Mouse (Mus musculus): ENCODE results near the gene Cidec. TPM values are rescaled to one million over a fixed set of nuclear protein-coding genes. Genes with fewer than 3 reads are reported as not detected.

Cidec gene
- polyA plus RNA-seq, 1 experiment from 2014 or later = not detected

- no peak overlapping the region for H3K4me3 ChIP-seq
- no peak overlapping the region for H3K4me2 ChIP-seq (replicated peaks)
- no peak for ATAC-seq (ENCODE audit: low FRiP score, low read depth)
- no peaks in the 10 kb centered on the region for H3K27me3 ChIP-seq
- H3K9ac ChIP-seq (replicated peaks) = no peak overlapping the region
- no peaks in the 10 kb centered on the region for H3K9me3 ChIP-seq
- 85% methylated on average over 10 of the region's 10 CpGs for WGBS
- H3K27ac ChIP-seq (replicated peaks) = no peak overlapping the region
- H3K36me3 ChIP-seq = peaks cover 12% of the 10 kb centered on the region
- H3K4me1 ChIP-seq = peaks cover 13% of the 10 kb centered on the region
These were observed 39.1 kb downstream of the Cidec start for GRCm38 (mm10) chr6:113396270-113397030.

- H3K4me3 ChIP-seq = no peak overlapping the region
- H3K9ac ChIP-seq (replicated peaks) = no peak overlapping the region
- no peaks in the 10 kb centered on the region for H3K9me3 ChIP-seq
- 97% methylated on average over 6 of the region's 6 CpGs for WGBS
- H3K27me3 ChIP-seq = no peaks in the 10 kb centered on the region
- H3K4me1 ChIP-seq = peaks cover 15% of the 10 kb centered on the region
- peaks cover 8% of the 10 kb centered on the region for H3K36me3 ChIP-seq
- ATAC-seq (ENCODE audit: low FRiP score, low read depth) = no peak
- no peak overlapping the region for H3K27ac ChIP-seq (replicated peaks)
- H3K4me2 ChIP-seq (replicated peaks) = no peak overlapping the region
These were observed 40.1 kb downstream of the Cidec start for GRCm38 (mm10) chr6:113395501-113395900.

- H3K36me3 ChIP-seq = peaks cover 13% of the 10 kb centered on the region
- ATAC-seq (ENCODE audit: low FRiP score, low read depth) = no peak
- H3K4me3 ChIP-seq = no peak overlapping the region
These were observed 40.7 kb downstream of the Cidec start for GRCm38 (mm10) chr6:113394811-113395210.

GRCm38 (mm10) chr6:113393951-113394350 lies 41.6 kb downstream of the Cidec start:
- H3K27me3 ChIP-seq = no peaks in the 10 kb centered on the region
- WGBS = 88% methylated on average over 6 of the region's 6 CpGs
- no peak overlapping the region for H3K4me3 ChIP-seq
- no peak overlapping the region for H3K27ac ChIP-seq (replicated peaks)
- H3K36me3 ChIP-seq = peaks cover 22% of the 10 kb centered on the region
- H3K9me3 ChIP-seq = no peaks in the 10 kb centered on the region
- ATAC-seq (ENCODE audit: low FRiP score, low read depth) = no peak
- H3K9ac ChIP-seq (replicated peaks) = no peak overlapping the region
- no peak overlapping the region for H3K4me2 ChIP-seq (replicated peaks)
- peaks cover 15% of the 10 kb centered on the region for H3K4me1 ChIP-seq

More at GRCm38 (mm10) chr6:113394811-113395210, 40.7 kb downstream of the Cidec start:
- Histone ChIP-seq H3K27ac (replicated peaks) (no peak overlapping the region), H3K9ac (replicated peaks) (no peak overlapping the region), H3K4me2 (replicated peaks) (no peak overlapping the region), H3K4me1 (peaks cover 15% of the 10 kb centered on the region), H3K9me3 (no peaks in the 10 kb centered on the region), H3K27me3 (no peaks in the 10 kb centered on the region)
- WGBS = 94% methylated on average over 11 of the region's 11 CpGs

- peak; percentile 92 for ATAC-seq (ENCODE audit: low FRiP score, low read depth)
- H3K9me3 ChIP-seq = no peaks in the 10 kb centered on the region
- H3K36me3 ChIP-seq = peaks cover 36% of the 10 kb centered on the region
- H3K4me1 ChIP-seq = peaks cover 15% of the 10 kb centered on the region
- H3K27me3 ChIP-seq = no peaks in the 10 kb centered on the region
- peak overlapping the region; percentile 58 for H3K9ac ChIP-seq (replicated peaks)
- H3K4me2 ChIP-seq (replicated peaks) = peak overlapping the region; percentile 66
- peak overlapping the region; percentile 46 for H3K4me3 ChIP-seq
- H3K27ac ChIP-seq (replicated peaks) = peak overlapping the region; percentile 74
- under 1% methylated on average over 50 of the region's 51 CpGs for WGBS
These were observed 43.0 kb downstream of the Cidec start for GRCm38 (mm10) chr6:113392387-113393071.

- WGBS = 24% methylated on average over 10 of the region's 10 CpGs
These were observed 43.6 kb downstream of the Cidec start for GRCm38 (mm10) chr6:113392015-113392386.

GRCm38 (mm10) chr6:113390715-113391114 lies 44.8 kb downstream of the Cidec start:
- no peak for ATAC-seq (ENCODE audit: low FRiP score, low read depth)
- Histone ChIP-seq H3K27ac (replicated peaks) (no peak overlapping the region), H3K9ac (replicated peaks) (no peak overlapping the region), H3K4me2 (replicated peaks) (no peak overlapping the region), H3K36me3 (peaks cover 53% of the 10 kb centered on the region), H3K4me1 (peaks cover 15% of the 10 kb centered on the region), H3K4me3 (no peak overlapping the region), H3K27me3 (no peaks in the 10 kb centered on the region), H3K9me3 (no peaks in the 10 kb centered on the region)
- WGBS = 85% methylated on average over 3 of the region's 3 CpGs

More at GRCm38 (mm10) chr6:113392015-113392386, 43.6 kb downstream of the Cidec start:
- H3K9me3 ChIP-seq = no peaks in the 10 kb centered on the region
- H3K27me3 ChIP-seq = no peaks in the 10 kb centered on the region
- peak overlapping the region; percentile 74 for H3K27ac ChIP-seq (replicated peaks)
- peaks cover 41% of the 10 kb centered on the region for H3K36me3 ChIP-seq
- H3K4me3 ChIP-seq = peak overlapping the region; percentile 46
- peak overlapping the region; percentile 66 for H3K4me2 ChIP-seq (replicated peaks)
- peak; percentile 21; the same call in 1 of the 2 replicates for ATAC-seq (ENCODE audit: low FRiP score, low read depth)
- peaks cover 15% of the 10 kb centered on the region for H3K4me1 ChIP-seq
- peak overlapping the region; percentile 58 for H3K9ac ChIP-seq (replicated peaks)

- H3K9me3 ChIP-seq = no peaks in the 10 kb centered on the region
- peaks cover 62% of the 10 kb centered on the region for H3K36me3 ChIP-seq
- no peak within 1 kb of the TSS for H3K27ac ChIP-seq (replicated peaks)
- no peak within 1 kb of the TSS for H3K9ac ChIP-seq (replicated peaks)
- H3K4me1 ChIP-seq = peaks cover 15% of the 10 kb centered on the region
- H3K4me3 ChIP-seq = no peak within 1 kb of the TSS
- ATAC-seq (ENCODE audit: low FRiP score, low read depth) = no peak
- no peak within 1 kb of the TSS for H3K4me2 ChIP-seq (replicated peaks)
- WGBS = 78% methylated on average over 8 of the region's 8 CpGs
- H3K27me3 ChIP-seq = no peaks in the 10 kb centered on the region
These were observed 46.6 kb downstream of the Cidec start, which contains the start of gene Ttll3 for GRCm38 (mm10) chr6:113388960-113389359. Gene Ttll3, plus strand, starts transcription at chr6:113389260.

- Histone ChIP-seq H3K36me3 (peaks cover 88% of the 10 kb centered on the region), H3K27ac (replicated peaks) (no peak overlapping the region), H3K4me1 (no peaks in the 10 kb centered on the region; the same call in 1 of the 2 replicates), H3K9me3 (no peaks in the 10 kb centered on the region), H3K27me3 (no peaks in the 10 kb centered on the region), H3K9ac (replicated peaks) (no peak overlapping the region), H3K4me2 (replicated peaks) (no peak overlapping the region), H3K4me3 (no peak overlapping the region)
- WGBS = 91% methylated on average over 3 of the region's 3 CpGs
- no peak for ATAC-seq (ENCODE audit: low FRiP score, low read depth)
These were observed 49.5 kb downstream of the Cidec start for GRCm38 (mm10) chr6:113386025-113386424.

GRCm38 (mm10) chr6:113385160-113385714 lies 50.3 kb downstream of the Cidec start:
- 89% methylated on average over 11 of the region's 11 CpGs for whole genome bisulfite sequencing
- Histone ChIP-seq H3K4me3 (no peak overlapping the region), H3K9ac (replicated peaks) (no peak overlapping the region), H3K27me3 (no peaks in the 10 kb centered on the region), H3K4me2 (replicated peaks) (no peak overlapping the region), H3K27ac (replicated peaks) (no peak overlapping the region), H3K4me1 (no peaks in the 10 kb centered on the region), H3K36me3 (peaks cover 94% of the 10 kb centered on the region), H3K9me3 (no peaks in the 10 kb centered on the region)
- no peak for ATAC-seq (ENCODE audit: low FRiP score, low read depth)

GRCm38 (mm10) chr6:113384351-113384927 lies 51.1 kb downstream of the Cidec start:
- H3K36me3 ChIP-seq = peaks cover 86% of the 10 kb centered on the region

GRCm38 (mm10) chr6:113380480-113380879 lies 55.1 kb downstream of the Cidec start:
- ATAC-seq (ENCODE audit: low FRiP score, low read depth) = no peak
- H3K4me2 ChIP-seq (replicated peaks) = no peak overlapping the region
- no peak overlapping the region for H3K9ac ChIP-seq (replicated peaks)
- no peak overlapping the region for H3K27ac ChIP-seq (replicated peaks)
- no peak overlapping the region for H3K4me3 ChIP-seq
- no peaks in the 10 kb centered on the region for H3K27me3 ChIP-seq
- peaks cover 21% of the 10 kb centered on the region for H3K4me1 ChIP-seq
- 92% methylated on average over 11 of the region's 11 CpGs for WGBS
- H3K36me3 ChIP-seq = peaks cover 53% of the 10 kb centered on the region
- H3K9me3 ChIP-seq = no peaks in the 10 kb centered on the region

More at GRCm38 (mm10) chr6:113384351-113384927, 51.1 kb downstream of the Cidec start:
- no peak overlapping the region for H3K4me3 ChIP-seq
- no peak overlapping the region for H3K4me2 ChIP-seq (replicated peaks)
- H3K27me3 ChIP-seq = no peaks in the 10 kb centered on the region
- peaks cover 3% of the 10 kb centered on the region; the same call in 1 of the 2 replicates for H3K4me1 ChIP-seq
- ATAC-seq (ENCODE audit: low FRiP score, low read depth) = no peak
- H3K9ac ChIP-seq (replicated peaks) = no peak overlapping the region
- WGBS = 88% methylated on average over 8 of the region's 8 CpGs
- no peaks in the 10 kb centered on the region for H3K9me3 ChIP-seq
- no peak overlapping the region for H3K27ac ChIP-seq (replicated peaks)

All from midbrain, embryonic 12.5 days (tissue).